8 mouse cellular contexts compared by ENCODE assay signal in genomic region chr5:96373986-96374901, GRCm38 (mm10). TPM values are rescaled to one million over a fixed set of nuclear protein-coding genes. Genes with fewer than 3 reads are reported as not detected.
DNase-seq lines count a peak whose midpoint lies in the region; ATAC-seq and TF ChIP-seq lines count a peak whose summit lies in the region.

No protein-coding gene starts in this region.

- WGBS in forebrain, embryonic 15.5 days, result under 1% methylated on average over 83 of the region's 84 CpGs
- 1% methylated on average over 82 of the region's 84 CpGs for WGBS in liver, embryonic 14.5 days (ENCODE audit: insufficient replicate concordance)
- under 1% methylated on average over 84 of the region's 84 CpGs for WGBS in neural tube, embryonic 12.5 days

- H3ac ChIP-seq in C2C12 (ENCODE audit: control insufficient read depth, insufficient read length, low read depth), result peak overlapping the region; percentile 53

- H3K79me2 ChIP-seq in C2C12 (ENCODE audit: control insufficient read depth, insufficient read depth), result no peaks in the 10 kb centered on the region

- H3K9ac ChIP-seq in forebrain, embryonic 15.5 days (replicated peaks), result peak overlapping the region; percentile 60
- H3K9ac ChIP-seq in liver, embryonic 14.5 days (replicated peaks), result no peak overlapping the region
- peak overlapping the region; percentile 59 for H3K9ac ChIP-seq in neural tube, embryonic 12.5 days

- TF ChIP-seq EP300 in liver, embryonic 14.5 days (IDR thresholded peaks at IDR 0.05; ENCODE audit: low read depth), result no peak

- peak overlapping the region; percentile 11 for H3K4me3 ChIP-seq in C2C12 (ENCODE audit: insufficient read depth, poor library complexity, severe bottlenecking)
- peak overlapping the region; percentile 41 for H3K4me3 ChIP-seq in brown adipose tissue, adult 24 weeks (ENCODE audit: insufficient read depth, low read depth, low read length)
- H3K4me3 ChIP-seq in forebrain, embryonic 15.5 days, result peak overlapping the region; percentile 74
- H3K4me3 ChIP-seq in liver, embryonic 14.5 days (ENCODE audit: insufficient read depth in 1 of 2, low read depth in 2 of 2, low read length in 2 of 2), result peak overlapping the region; percentile 40 to 50
- H3K4me3 ChIP-seq in neural tube, embryonic 12.5 days, result peak overlapping the region; percentile 54

- H3K4me1 ChIP-seq in brown adipose tissue, adult 24 weeks (ENCODE audit: control insufficient read depth, insufficient read depth, insufficient read length, low read length), result no peaks in the 10 kb centered on the region
- peaks cover 20% of the 10 kb centered on the region for H3K4me1 ChIP-seq in forebrain, embryonic 15.5 days
- no peaks in the 10 kb centered on the region for H3K4me1 ChIP-seq in liver, embryonic 14.5 days (replicated peaks; ENCODE audit: control insufficient read depth in 2 of 2, insufficient read depth in 2 of 2, low read length in 1 of 2)
- peaks cover 12% of the 10 kb centered on the region for H3K4me1 ChIP-seq in neural tube, embryonic 12.5 days

- H3K36me3 ChIP-seq in C2C12 (ENCODE audit: control insufficient read depth, insufficient read depth), result no peaks in the 10 kb centered on the region
- H3K36me3 ChIP-seq in forebrain, embryonic 15.5 days, result no peaks in the 10 kb centered on the region
- no peaks in the 10 kb centered on the region for H3K36me3 ChIP-seq in liver, embryonic 14.5 days (replicated peaks; ENCODE audit: control insufficient read depth, insufficient read depth, low read depth)
- no peaks in the 10 kb centered on the region for H3K36me3 ChIP-seq in neural tube, embryonic 12.5 days

- H3K27me3 ChIP-seq in C2C12 (ENCODE audit: control insufficient read depth, insufficient read depth, insufficient read length), result no peaks in the 10 kb centered on the region
- H3K27me3 ChIP-seq in forebrain, embryonic 15.5 days, result no peaks in the 10 kb centered on the region
- H3K27me3 ChIP-seq in liver, embryonic 14.5 days (ENCODE audit: control insufficient read depth, insufficient read depth, low read length), result peaks cover 31% of the 10 kb centered on the region
- H3K27me3 ChIP-seq in neural tube, embryonic 12.5 days (replicated peaks), result peaks cover 5% of the 10 kb centered on the region; the same call in 1 of the 2 replicates

- intact Hi-C loops in heart, postnatal 10 days (cut with DNase I), result loop anchor here (10.0 kb wide), 2 partner anchors 301 to 391 kb away; no protein-coding TSS in a partner anchor

- H3K4me2 ChIP-seq in forebrain, embryonic 15.5 days (replicated peaks), result peak overlapping the region; percentile 99
- H3K4me2 ChIP-seq in liver, embryonic 14.5 days (ENCODE audit: low read depth), result peak overlapping the region; percentile 50
- peak overlapping the region; percentile 96 for H3K4me2 ChIP-seq in neural tube, embryonic 12.5 days (replicated peaks)

- ATAC-seq in forebrain, embryonic 15.5 days (replicated peaks), result peak; percentile 94
- ATAC-seq in liver, embryonic 14.5 days (ENCODE audit: insufficient read depth), result peak; percentile 55
- peak; percentile 87 for ATAC-seq in neural tube, embryonic 12.5 days (ENCODE audit: low FRiP score, low read depth)

- H3K79me3 ChIP-seq in C2C12 (ENCODE audit: low read depth), result no peaks in the 10 kb centered on the region

- no peak overlapping the region for H3K27ac ChIP-seq in brown adipose tissue, adult 24 weeks (replicated peaks; ENCODE audit: low read depth, low read length)
- H3K27ac ChIP-seq in forebrain, embryonic 15.5 days (replicated peaks), result peak overlapping the region; percentile 66
- H3K27ac ChIP-seq in liver, embryonic 14.5 days, result no peak overlapping the region
- H3K27ac ChIP-seq in neural tube, embryonic 12.5 days, result 0 out of 2 replicates have a peak overlapping the region, but pooled peaks have one; percentile 42

- DNase-seq in heart, postnatal 10 days, result peak; percentile 62 to 64
- peak; percentile 53 to 79 for DNase-seq in kidney, postnatal 36 days
- DNase-seq in liver, embryonic 14.5 days (ENCODE audit: low read depth in 3 of 3, low spot score in 3 of 3), result no peak
- DNase-seq in thymus, postnatal 14 days, result peak; percentile 37

- no peaks in the 10 kb centered on the region for H3K9me3 ChIP-seq in forebrain, embryonic 15.5 days
- H3K9me3 ChIP-seq in liver, embryonic 14.5 days (ENCODE audit: control insufficient read depth, low read length), result no peaks in the 10 kb centered on the region
- H3K9me3 ChIP-seq in neural tube, embryonic 12.5 days, result no peaks in the 10 kb centered on the region

- TF ChIP-seq CTCF in C2C12 (IDR thresholded peaks at IDR 0.05; ENCODE audit: control insufficient read depth, insufficient read depth, insufficient read length), result no peak
- no peak for TF ChIP-seq CTCF in liver, embryonic 14.5 days (IDR thresholded peaks at IDR 0.05; ENCODE audit: low read depth)

TF ChIP-seq in C2C12, 6 proteins besides CTCF, POLR2A, EP300 and RAD21:
- TF ChIP-seq FOSL1 (IDR thresholded peaks at IDR 0.05; ENCODE audit: insufficient read depth, low read length, poor library complexity, severe bottlenecking), result no peak
- no peak for TF ChIP-seq MAX (IDR thresholded peaks at IDR 0.05)
- TF ChIP-seq MYOG (IDR thresholded peaks at IDR 0.05; ENCODE audit: control insufficient read depth, extremely low read depth, insufficient read length), result no peak
- TF ChIP-seq USF1 (IDR thresholded peaks at IDR 0.05; ENCODE audit: low read depth), result no peak
- TF ChIP-seq MYOD1 (IDR thresholded peaks at IDR 0.05; ENCODE audit: control insufficient read depth, insufficient read length, low read depth), result no peak
- TF ChIP-seq CEBPB (IDR thresholded peaks at IDR 0.05; ENCODE audit: low read depth), result no peak

RNA-seq across cellular contexts. Expression of gene Fras1, which starts 0.5 kb away (rescaled TPM):
- 0.11 TPM for polyA plus RNA-seq in C2C12 (2012; fragmentation: generic; extraction: Trizol)
- 0.08 and 0.38 TPM in 2 replicates for polyA plus RNA-seq in brown adipose tissue, adult 24 weeks (2012; ENCODE audit: insufficient read depth, insufficient read length, missing spikeins)
- polyA plus RNA-seq in forebrain, embryonic 15.5 days (2015; fragmentation: Nextera tagmentation; extraction: Ambion mirVana), result 4.4 and 5.1 TPM in 2 replicates
- 1 to 10 TPM; 6.5 to 6.8 TPM for total RNA-seq in heart, postnatal 10 days (2021)
- 0.41 and 0.46 TPM in 2 replicates for polyA plus RNA-seq in liver, embryonic 14.5 days (2012; rRNA removed)
- 1.1 TPM in 2 replicates for polyA plus RNA-seq in liver, embryonic 14.5 days (2014; fragmentation: Nextera tagmentation; extraction: Ambion mirVana)
- 4.9 and 6.4 TPM in 2 replicates for polyA plus RNA-seq in neural tube, embryonic 12.5 days (2016; fragmentation: Nextera tagmentation; extraction: Ambion mirVana)

Comparison
In these comparisons a context has a peak if more than half of its experiments do, and no peak if none do; other contexts are left out.
1. H3K4me3 ChIP-seq: peak in every context shown above with its lines; median percentile 74 in forebrain, embryonic 15.5 days; 54 in neural tube, embryonic 12.5 days; 45 in liver, embryonic 14.5 days; 41 in brown adipose tissue, adult 24 weeks; 11 in C2C12.
2. H3K27ac ChIP-seq: peak in forebrain, embryonic 15.5 days (single experiment) and neural tube, embryonic 12.5 days (single experiment); none in brown adipose tissue, adult 24 weeks (single experiment) and liver, embryonic 14.5 days (single experiment).
3. DNase-seq: peak in heart, postnatal 10 days (2 of 2), kidney, postnatal 36 days (2 of 2) and thymus, postnatal 14 days (single experiment); none in liver, embryonic 14.5 days (0 of 3).
4. Peak in every context shown above with its lines, with median percentiles within 50 percentile points of each other: ATAC-seq and H3K4me2 ChIP-seq.